Mouse (Mus musculus) megakaryocyte, embryonic 14.5 days (primary cell): ENCODE results near the gene Dgcr8. TPM values are rescaled to one million over a fixed set of nuclear protein-coding genes. Genes with fewer than 3 reads are reported as not detected.
A peak's percentile ranks its signal among the peaks of the same experiment; 100 is the strongest.

ENCODE experiments used
- H3K27me3 ChIP-seq: replicated peaks from 2 replicates; pipeline ENCODE3; 2012; ENCODE audit warnings: inconsistent platforms
- H3K36me3 ChIP-seq: replicated peaks from 2 replicates; pipeline ENCODE3; 2012; ENCODE audit warnings: low read length, inconsistent platforms, mixed read lengths
- H3K4me1 ChIP-seq: 2 replicates; pipeline ENCODE4 v1.6.1; 2012; ENCODE audit warnings: inconsistent platforms
- H3K4me3 ChIP-seq: replicated peaks from 2 replicates; pipeline ENCODE3; 2012; ENCODE audit warnings: moderate library complexity, mild to moderate bottlenecking, inconsistent platforms
- H3K9me3 ChIP-seq: 2 replicates; pipeline ENCODE4 v1.6.1; 2012; ENCODE audit warnings: inconsistent platforms
- FLI1 ChIP-seq: IDR thresholded peaks from 2 replicates; pipeline ENCODE4 v1.6.1; 2012; ENCODE audit warnings: low read length, inconsistent platforms, mixed read lengths
- GATA1 ChIP-seq: IDR thresholded peaks from 3 replicates; pipeline ENCODE4 v1.6.1; 2012; ENCODE audit warnings: mixed read lengths, low read length, inconsistent platforms, borderline replicate concordance
- polyA plus RNA-seq: library from polyadenylated mRNA; stranded (reverse); fragments of >175 nt; gene quantifications from 2 replicates; pipeline ENCODE4 v1.2.3, GENCODE M21; 2012; ENCODE audit warnings: low replicate concordance; ENCODE audit not compliant: insufficient read depth

Gene Dgcr8
- polyA plus RNA-seq, 1 experiment = 2.5 TPM

DNA sequence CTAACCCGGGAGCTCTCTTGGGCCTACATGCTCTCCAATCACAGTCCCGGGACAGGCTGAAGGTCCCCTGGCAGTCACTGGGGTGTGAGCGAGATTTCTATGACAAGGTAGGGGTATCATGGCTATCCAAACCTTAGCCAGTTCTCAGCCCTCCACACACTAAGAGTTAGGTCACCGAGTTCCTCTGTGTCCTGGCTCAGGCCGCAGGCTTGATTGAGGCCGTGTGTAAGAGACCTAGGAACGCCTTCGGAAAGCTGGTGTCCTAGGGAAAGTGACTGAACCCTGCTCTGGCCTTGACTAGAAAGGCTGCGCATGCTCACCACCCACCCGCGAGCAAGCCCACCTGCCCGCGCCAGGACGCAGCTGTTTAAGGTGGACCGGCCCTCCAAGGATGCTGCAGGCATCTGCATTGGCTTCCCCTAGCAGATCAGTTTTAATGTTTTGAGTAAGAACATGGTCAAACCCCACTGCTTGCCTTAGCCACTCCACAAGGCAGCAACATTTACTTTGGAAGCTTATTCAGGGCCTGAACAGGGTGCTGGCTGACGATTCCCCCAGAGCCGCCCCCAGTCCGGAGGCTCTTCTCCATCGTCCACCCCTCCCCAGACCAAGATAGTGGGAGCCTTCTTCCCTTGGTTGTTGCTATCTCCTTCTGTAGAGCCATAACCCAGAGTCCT is 53.5 kb downstream of the Dgcr8 start:
- Histone ChIP-seq H3K36me3 (peaks cover 38% of the 10 kb centered on the region), H3K9me3 (no peaks in the 10 kb centered on the region), H3K27me3 (peaks cover 39% of the 10 kb centered on the region), H3K4me3 (peak overlapping the region; percentile 92), H3K4me1 (peaks cover 32% of the 10 kb centered on the region)
- no peak for TF ChIP-seq FLI1
- no peak for TF ChIP-seq GATA1

GRCm38 (mm10) chr16:18234671-18235388 is 54.2 kb downstream of the Dgcr8 start, which contains the start of gene Zdhhc8:
Gene Zdhhc8 (minus strand): TSS chr16:18235136.
- peaks cover 39% of the 10 kb centered on the region for H3K4me1 ChIP-seq

GRCm38 (mm10) chr16:18233919-18234670 is 55.0 kb downstream of the Dgcr8 start:
- Histone ChIP-seq H3K4me1 (peaks cover 46% of the 10 kb centered on the region), H3K36me3 (peaks cover 25% of the 10 kb centered on the region), H3K27me3 (peaks cover 49% of the 10 kb centered on the region), H3K4me3 (peak overlapping the region; percentile 92), H3K9me3 (no peaks in the 10 kb centered on the region)
- TF ChIP-seq FLI1 (no peak), GATA1 (no peak)

More at GRCm38 (mm10) chr16:18234671-18235388, 54.2 kb downstream of the Dgcr8 start, which contains the start of gene Zdhhc8:
- H3K36me3 ChIP-seq = peaks cover 31% of the 10 kb centered on the region
- H3K9me3 ChIP-seq = no peaks in the 10 kb centered on the region
- H3K27me3 ChIP-seq = peaks cover 44% of the 10 kb centered on the region
- peak within 1 kb of the TSS; percentile 92 for H3K4me3 ChIP-seq
- no peak for TF ChIP-seq FLI1
- no peak for TF ChIP-seq GATA1

- Histone ChIP-seq H3K4me1 (peaks cover 53% of the 10 kb centered on the region), H3K4me3 (no peak overlapping the region), H3K36me3 (peaks cover 19% of the 10 kb centered on the region), H3K27me3 (peaks cover 55% of the 10 kb centered on the region), H3K9me3 (no peaks in the 10 kb centered on the region)
- TF ChIP-seq FLI1 (no peak), GATA1 (no peak)
Measured at GRCm38 (mm10) chr16:18233451-18233850, 55.6 kb downstream of the Dgcr8 start.

DNA sequence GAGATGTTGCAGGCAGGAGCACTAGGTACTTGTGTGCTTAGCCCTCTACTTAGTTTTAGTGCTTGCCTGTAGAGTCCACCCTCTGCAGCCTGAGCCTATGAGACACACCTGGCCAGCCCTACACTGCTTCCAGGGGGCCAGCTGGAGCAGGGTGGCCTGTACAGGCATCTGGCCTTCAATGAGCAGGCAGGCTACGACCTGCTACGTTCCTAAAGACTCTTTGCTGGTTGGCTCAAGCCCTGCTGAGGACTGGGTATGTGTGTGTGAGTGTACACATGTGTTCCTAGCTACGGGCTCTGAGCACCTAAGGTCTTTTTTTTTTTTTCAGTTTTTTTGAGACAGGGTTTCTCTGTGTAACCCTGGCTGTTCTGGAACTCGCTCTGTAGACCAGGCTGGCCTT is 57.6 kb downstream of the Dgcr8 start:
- TF ChIP-seq GATA1 = no peak
- TF ChIP-seq FLI1 = no peak
- Histone ChIP-seq H3K4me1 (peaks cover 57% of the 10 kb centered on the region), H3K36me3 (peaks cover 21% of the 10 kb centered on the region), H3K27me3 (peaks cover 59% of the 10 kb centered on the region), H3K9me3 (no peaks in the 10 kb centered on the region), H3K4me3 (no peak overlapping the region)

GRCm38 (mm10) chr16:18231047-18231446 is 58.0 kb downstream of the Dgcr8 start:
- Histone ChIP-seq H3K4me1 (peaks cover 57% of the 10 kb centered on the region), H3K9me3 (no peaks in the 10 kb centered on the region), H3K36me3 (peaks cover 20% of the 10 kb centered on the region), H3K4me3 (no peak overlapping the region), H3K27me3 (peaks cover 59% of the 10 kb centered on the region)
- TF ChIP-seq GATA1 (no peak), FLI1 (no peak)

GRCm38 (mm10) chr16:18230617-18231016 is 58.4 kb downstream of the Dgcr8 start:
- H3K27me3 ChIP-seq = peaks cover 55% of the 10 kb centered on the region
- no peak for TF ChIP-seq GATA1
- no peak for TF ChIP-seq FLI1
- no peaks in the 10 kb centered on the region for H3K9me3 ChIP-seq
- peaks cover 23% of the 10 kb centered on the region for H3K36me3 ChIP-seq
- H3K4me1 ChIP-seq = peaks cover 53% of the 10 kb centered on the region
- no peak overlapping the region for H3K4me3 ChIP-seq

DNA sequence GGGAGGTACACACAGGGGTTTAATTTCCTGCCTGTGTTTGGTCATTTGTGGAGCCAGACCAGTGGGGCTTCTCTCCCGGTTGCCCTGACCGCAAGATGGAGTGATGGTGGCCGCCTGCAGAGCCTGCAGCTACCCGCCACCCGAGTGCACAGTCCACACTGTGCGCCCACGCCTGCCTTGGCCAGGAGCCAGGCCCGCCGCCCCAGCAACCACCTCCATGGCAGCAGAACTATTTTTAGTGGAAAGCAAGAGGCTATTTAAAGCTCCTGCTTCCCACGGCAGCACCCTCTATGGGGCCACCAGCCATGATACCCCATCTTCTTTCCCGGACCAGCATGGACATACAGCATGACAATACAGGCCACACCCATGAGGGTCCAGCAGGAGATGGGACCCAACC is 59.4 kb downstream of the Dgcr8 start:
- H3K27me3 ChIP-seq = peaks cover 50% of the 10 kb centered on the region
- H3K4me1 ChIP-seq = peaks cover 44% of the 10 kb centered on the region
- H3K4me3 ChIP-seq = no peak overlapping the region
- no peaks in the 10 kb centered on the region for H3K9me3 ChIP-seq
- no peak for TF ChIP-seq FLI1
- TF ChIP-seq GATA1 = no peak
- H3K36me3 ChIP-seq = peaks cover 31% of the 10 kb centered on the region

DNA sequence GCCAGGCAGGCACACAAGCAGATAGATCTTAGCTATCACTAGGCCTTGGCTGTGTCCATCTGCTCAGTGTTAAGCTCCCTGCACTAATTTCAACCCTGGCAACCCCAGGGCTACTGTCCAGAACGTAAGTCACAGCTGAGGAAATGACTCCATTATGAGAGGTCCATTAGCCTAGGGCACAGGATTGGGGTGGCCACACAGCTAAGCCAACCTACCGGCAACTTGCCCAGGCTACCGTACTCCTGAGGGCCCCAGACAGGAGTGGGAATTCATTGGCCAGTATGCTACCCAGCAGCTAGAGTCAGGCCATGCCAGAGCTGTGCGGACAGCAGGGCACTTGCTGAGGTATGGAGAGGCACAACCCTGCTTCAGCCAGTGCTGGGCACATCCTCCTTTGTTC is 60.2 kb downstream of the Dgcr8 start:
- no peak for TF ChIP-seq GATA1
- no peak for TF ChIP-seq FLI1
- Histone ChIP-seq H3K36me3 (peaks cover 38% of the 10 kb centered on the region), H3K9me3 (no peaks in the 10 kb centered on the region), H3K4me3 (no peak overlapping the region), H3K27me3 (peaks cover 45% of the 10 kb centered on the region), H3K4me1 (peaks cover 36% of the 10 kb centered on the region)

GRCm38 (mm10) chr16:18227897-18228422 is 61.1 kb downstream of the Dgcr8 start:
- H3K36me3 ChIP-seq = peaks cover 42% of the 10 kb centered on the region

More at GRCm38 (mm10) chr16:18227897-18228422, 61.1 kb downstream of the Dgcr8 start:
- TF ChIP-seq FLI1 (no peak), GATA1 (no peak)
- H3K9me3 ChIP-seq = no peaks in the 10 kb centered on the region
- peaks cover 39% of the 10 kb centered on the region for H3K27me3 ChIP-seq
- peak overlapping the region; percentile 12 for H3K4me3 ChIP-seq
- H3K4me1 ChIP-seq = peaks cover 31% of the 10 kb centered on the region
